Mouse (Mus musculus): Measurements from ENCODE around the gene Steap1.

Steap1 gene

GRCm38 (mm10) chr5:5748866-5749682, at the start of gene Steap1:
Steap1 (minus strand) TSS chr5:5749326.
- peak; percentile 35 for DNase-seq (ENCODE audit: low read depth, low spot score)

- no peak for DNase-seq (ENCODE audit: low read depth, low spot score)
Measured at GRCm38 (mm10) chr5:5787106-5787505, 38.0 kb upstream of the Steap1 start.

GRCm38 (mm10) chr5:5756392-5757019, 7.4 kb upstream of the Steap1 start:
- DNase-seq (ENCODE audit: low read depth, low spot score), result no peak

- peak; percentile 23 for DNase-seq (ENCODE audit: low read depth, low spot score)
Measured at GRCm38 (mm10) chr5:5755039-5755438, 5.9 kb upstream of the Steap1 start.

- DNase-seq (ENCODE audit: low read depth, low spot score), result no peak
Measured at GRCm38 (mm10) chr5:5749772-5750222, 671 bp upstream of the Steap1 start.

GRCm38 (mm10) chr5:5734445-5734844, 14.7 kb downstream of the Steap1 start:
- no peak for DNase-seq (ENCODE audit: low read depth, low spot score)

- no peak for DNase-seq (ENCODE audit: low read depth, low spot score)
Measured at GRCm38 (mm10) chr5:5732858-5733257, 16.3 kb downstream of the Steap1 start.

- no peak for DNase-seq (ENCODE audit: low read depth, low spot score)
Measured at GRCm38 (mm10) chr5:5732208-5732607, 16.9 kb downstream of the Steap1 start.

GRCm38 (mm10) chr5:5729904-5730303, 19.2 kb downstream of the Steap1 start:
- no peak for DNase-seq (ENCODE audit: low read depth, low spot score)

GRCm38 (mm10) chr5:5722217-5722616, 26.9 kb downstream of the Steap1 start:
- DNase-seq (ENCODE audit: low read depth, low spot score), result no peak

GRCm38 (mm10) chr5:5711032-5711431, 38.1 kb downstream of the Steap1 start:
- no peak for DNase-seq (ENCODE audit: low read depth, low spot score)

GRCm38 (mm10) chr5:5707341-5708278, 41.5 kb downstream of the Steap1 start:
- no peak for DNase-seq (ENCODE audit: low read depth, low spot score)

GRCm38 (mm10) chr5:5705019-5705418, 44.1 kb downstream of the Steap1 start:
- DNase-seq (ENCODE audit: low read depth, low spot score), result no peak

GRCm38 (mm10) chr5:5700386-5700785, 48.7 kb downstream of the Steap1 start:
- no peak for DNase-seq (ENCODE audit: low read depth, low spot score)

GRCm38 (mm10) chr5:5698830-5699229, 50.3 kb downstream of the Steap1 start:
- no peak for DNase-seq (ENCODE audit: low read depth, low spot score)

GRCm38 (mm10) chr5:5695401-5695942, 53.7 kb downstream of the Steap1 start:
- no peak for DNase-seq (ENCODE audit: low read depth, low spot score)

GRCm38 (mm10) chr5:5693956-5694653, 55.0 kb downstream of the Steap1 start, which contains the start of gene Steap2:
Steap2 (minus strand) TSS chr5:5694578.
- DNase-seq (ENCODE audit: low read depth, low spot score), result no peak

GRCm38 (mm10) chr5:5693541-5693955, 55.6 kb downstream of the Steap1 start:
- DNase-seq (ENCODE audit: low read depth, low spot score), result no peak

GRCm38 (mm10) chr5:5692167-5692738, 56.9 kb downstream of the Steap1 start:
- no peak for DNase-seq (ENCODE audit: low read depth, low spot score)

- DNase-seq (ENCODE audit: low read depth, low spot score), result no peak
Measured at GRCm38 (mm10) chr5:5688945-5689540, 60.1 kb downstream of the Steap1 start.

Data from CD4-positive helper T cell, adult 2 months (primary cell).